In genomic region chr11:104461551-104461950, GRCm38 (mm10) we compare ENCODE assay signal across 9 mouse cellular contexts. TPM values are rescaled to one million over a fixed set of nuclear protein-coding genes. Genes with fewer than 3 reads are reported as not detected.
DNase-seq lines count a peak whose midpoint lies in the region; ATAC-seq and TF ChIP-seq lines count a peak whose summit lies in the region.
"Had no signal": no experiment of that assay in that cellular context is flagged by ENCODE, and none has a peak within 500 bp of the region (broad histone marks: within the 10 kb centered on the region; RNA-seq: fewer than 3 reads in every experiment).

No protein-coding gene starts in this region.

- peak; percentile 76 for DNase-seq in gastrocnemius, adult 18-20 months (ENCODE audit: low spot score)
- no peak for DNase-seq in gastrocnemius, postnatal 25 days
- DNase-seq in thymus, adult 2 months = peak; percentile 53
- no peak for DNase-seq in thymus, postnatal 36 days
- DNase-seq in cerebellum, adult 2 months = peak in 1 of 2 experiments; percentile 68
- DNase-seq in heart, postnatal 4 days = peak; percentile 69
- peak; percentile 90 for DNase-seq in lung, embryonic 14.5 days
- DNase-seq in thymus, postnatal 14 days = peak; percentile 71

- no peak for ATAC-seq in lung, embryonic 14.5 days (ENCODE audit: insufficient read depth)

- H3K4me2 ChIP-seq in lung, embryonic 14.5 days = no peak overlapping the region
- H3K4me2 ChIP-seq: hindbrain, embryonic 15.5 days had no signal

- no peak overlapping the region for H3K4me3 ChIP-seq in thymus, adult 2 months (ENCODE audit: control insufficient read depth, insufficient read depth, low read length)
- H3K4me3 ChIP-seq in cerebellum, adult 2 months (replicated peaks; ENCODE audit: insufficient read depth, low read depth, low read length) = no peak overlapping the region
- H3K4me3 ChIP-seq in lung, embryonic 14.5 days (ENCODE audit: low read depth, low read length) = no peak overlapping the region
- H3K4me3 ChIP-seq: hindbrain, embryonic 15.5 days had no signal

- no peak overlapping the region for H3K27ac ChIP-seq in thymus, adult 2 months (ENCODE audit: control insufficient read depth, insufficient read depth, low read length)
- H3K27ac ChIP-seq in cerebellum, adult 2 months (ENCODE audit: insufficient read depth, low read length) = no peak overlapping the region
- H3K27ac ChIP-seq in lung, embryonic 14.5 days (ENCODE audit: low read depth) = no peak overlapping the region
- H3K27ac ChIP-seq: hindbrain, embryonic 15.5 days had no signal

- no peaks in the 10 kb centered on the region for H3K4me1 ChIP-seq in thymus, adult 2 months (replicated peaks; ENCODE audit: control insufficient read depth, insufficient read depth, low read length)
- peaks cover 5% of the 10 kb centered on the region; the same call in 1 of the 2 replicates for H3K4me1 ChIP-seq in cerebellum, adult 2 months (ENCODE audit: control insufficient read depth, insufficient read depth, low read length)
- no peaks in the 10 kb centered on the region for H3K4me1 ChIP-seq in lung, embryonic 14.5 days (ENCODE audit: insufficient read depth)

- no peaks in the 10 kb centered on the region for H3K9me3 ChIP-seq in lung, embryonic 14.5 days (ENCODE audit: low read depth, low read length)
- H3K9me3 ChIP-seq: hindbrain, embryonic 15.5 days had no signal

- no peak for TF ChIP-seq POLR2A in thymus, adult 2 months (IDR thresholded peaks at IDR 0.05; ENCODE audit: control insufficient read depth, extremely low read depth, insufficient read depth, low read length, poor library complexity)
- no peak for TF ChIP-seq POLR2A in cerebellum, adult 2 months (IDR thresholded peaks at IDR 0.05; ENCODE audit: borderline replicate concordance, insufficient read depth, low read length)

- no peak for TF ChIP-seq CTCF in thymus, adult 2 months (IDR thresholded peaks at IDR 0.05; ENCODE audit: borderline replicate concordance, control insufficient read depth, extremely low read depth, insufficient read depth, low read length, poor library complexity)
- TF ChIP-seq CTCF in cerebellum, adult 2 months (IDR thresholded peaks at IDR 0.05; ENCODE audit: borderline replicate concordance, insufficient read depth, low read depth, low read length) = 0 out of 2 replicates have a peak, but pooled peaks have one; percentile 5
- TF ChIP-seq CTCF in lung, embryonic 14.5 days (IDR thresholded peaks at IDR 0.05; ENCODE audit: low read depth) = peak; percentile 78

- H3K36me3 ChIP-seq in thymus, adult 2 months (ENCODE audit: control insufficient read depth, insufficient read depth, low read length) = 0 out of 2 replicates have a peak, but pooled peaks cover 4% of the 10 kb centered on the region
- H3K36me3 ChIP-seq in lung, embryonic 14.5 days (ENCODE audit: insufficient read depth) = peaks cover 28% of the 10 kb centered on the region

- H3K27me3 ChIP-seq in thymus, adult 2 months (ENCODE audit: control insufficient read depth, insufficient read depth, low read length) = no peaks in the 10 kb centered on the region
- H3K27me3 ChIP-seq in cerebellum, adult 2 months (ENCODE audit: control insufficient read depth, insufficient read depth, low read length) = no peaks in the 10 kb centered on the region
- no peaks in the 10 kb centered on the region for H3K27me3 ChIP-seq in lung, embryonic 14.5 days (ENCODE audit: insufficient read depth, low read length)
- H3K27me3 ChIP-seq: hindbrain, embryonic 15.5 days had no signal

- no peak overlapping the region for H3K9ac ChIP-seq in lung, embryonic 14.5 days
- H3K9ac ChIP-seq: hindbrain, embryonic 15.5 days had no signal

RNA-seq across cellular contexts. Expression of gene Kansl1, which starts 7.1 kb away (rescaled TPM):
- 10 to 100 TPM; 21.2 to 22.0 TPM for total RNA-seq in gastrocnemius, adult 18-20 months (2021)
- 10 to 100 TPM; 18.1 to 18.6 TPM for total RNA-seq in gastrocnemius, postnatal 25 days (2021)
- 202 and 225 TPM in 2 replicates for polyA plus RNA-seq in thymus, adult 2 months (2012; rRNA removed)
- polyA plus RNA-seq in cerebellum, adult 2 months (2012; rRNA removed) = 87.7 and 91.0 TPM in 2 replicates
- 10 to 100 TPM; 35.5 TPM for total RNA-seq in heart, postnatal 4 days (2021)
- polyA plus RNA-seq in lung, embryonic 14.5 days (2014; fragmentation: Nextera tagmentation; extraction: Ambion mirVana) = 27.6 and 28.1 TPM in 2 replicates

Comparison
In these comparisons a context has a peak if more than half of its experiments do, and no peak if none do; other contexts are left out.
1. DNase-seq: peak in gastrocnemius, adult 18-20 months (single experiment), thymus, adult 2 months (single experiment), heart, postnatal 4 days (single experiment), lung, embryonic 14.5 days (single experiment) and thymus, postnatal 14 days (single experiment); none in gastrocnemius, postnatal 25 days (single experiment) and thymus, postnatal 36 days (0 of 2).